Mouse (Mus musculus): Measurements from ENCODE around the gene S100pbp.
A peak's percentile ranks its signal among the peaks of the same experiment; 100 is the strongest.

Gene S100pbp

DNA sequence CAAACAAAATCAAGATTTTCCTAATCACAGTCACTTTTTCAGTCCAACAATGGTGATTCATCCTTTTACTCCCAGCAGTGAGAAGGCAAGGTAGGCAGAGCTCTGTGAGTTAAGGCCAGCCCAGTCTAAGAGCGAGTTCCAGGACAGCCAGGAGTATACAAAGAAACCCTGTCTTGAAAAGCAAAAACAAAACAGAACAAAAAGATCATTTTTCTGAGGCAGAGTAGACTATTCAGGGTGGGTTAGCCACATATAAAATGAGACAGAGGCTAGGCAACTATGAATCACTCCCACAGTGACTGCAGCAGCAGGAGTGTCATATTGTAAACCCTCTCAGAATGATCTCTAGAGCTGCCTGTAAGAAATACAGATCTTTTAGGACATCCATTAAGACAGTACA lies 40.2 kb downstream of the S100pbp start:
- DNase-seq (ENCODE audit: low spot score in 2 of 2): no peak

DNA sequence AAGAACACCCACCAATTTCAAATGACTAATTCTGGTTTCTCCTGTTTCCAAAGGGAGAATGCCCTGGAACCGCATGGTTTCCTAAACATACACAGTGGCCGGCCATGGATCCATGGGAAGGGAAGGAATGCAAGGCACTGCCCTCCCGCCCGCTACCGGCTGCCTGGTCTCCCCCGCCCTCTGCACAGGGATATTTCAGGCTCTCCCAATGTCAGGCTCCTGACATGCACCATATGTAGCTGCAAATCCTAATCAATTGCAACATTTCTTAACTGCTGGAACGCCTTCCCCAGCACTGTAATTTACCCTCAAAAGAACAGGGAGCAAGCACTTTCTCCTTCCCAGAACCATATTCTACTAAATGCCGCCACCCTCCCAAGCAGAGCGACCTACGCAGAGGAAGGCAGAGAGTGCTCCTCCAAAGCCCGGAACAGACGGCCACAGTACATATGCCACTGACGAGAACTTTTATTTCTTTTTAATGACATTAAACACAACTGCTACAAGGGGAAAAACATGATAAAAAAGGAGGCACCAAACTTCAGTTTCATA lies 41.9 kb downstream of the S100pbp start:
- DNase-seq (ENCODE audit: low spot score in 2 of 2): no peak

DNA sequence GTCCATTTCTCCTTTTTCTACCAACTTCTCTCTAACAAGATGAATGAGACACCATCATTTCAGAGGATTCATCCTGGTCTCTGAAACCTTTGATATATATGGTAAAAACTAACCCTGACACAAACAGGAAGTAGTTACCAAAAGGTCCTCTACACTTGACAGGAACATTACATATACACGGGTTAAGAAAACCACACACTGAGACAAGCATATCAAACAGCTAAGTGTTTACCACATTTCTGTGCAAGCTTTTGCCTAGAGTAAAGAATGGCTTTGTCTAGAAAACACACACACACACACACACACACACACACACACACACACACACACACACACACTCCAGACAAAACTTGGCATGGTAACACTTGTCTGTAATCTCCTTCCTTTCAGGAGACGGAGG lies 43.1 kb downstream of the S100pbp start:
- no peak for DNase-seq (ENCODE audit: low spot score in 2 of 2)

DNA sequence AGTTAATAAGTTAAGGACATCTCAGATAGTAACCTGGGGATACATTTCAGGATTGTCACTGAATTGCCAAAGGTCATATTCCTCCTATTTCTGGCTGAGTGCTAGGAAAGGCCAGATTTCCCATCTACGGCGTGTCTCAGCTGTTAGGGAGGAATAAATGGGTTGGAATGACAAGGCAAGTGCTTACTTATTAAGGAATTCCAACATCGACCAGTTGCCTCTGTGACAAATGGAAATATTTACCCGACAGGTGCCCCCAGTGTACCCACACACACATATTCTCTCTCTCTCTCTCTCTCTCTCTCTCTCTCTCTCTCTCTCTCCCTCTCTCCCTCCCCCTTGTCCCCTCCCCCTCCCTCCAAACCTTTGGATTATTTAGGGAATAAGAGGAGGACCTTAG lies 43.6 kb downstream of the S100pbp start:
- no peak for DNase-seq (ENCODE audit: low spot score in 2 of 2)

DNA sequence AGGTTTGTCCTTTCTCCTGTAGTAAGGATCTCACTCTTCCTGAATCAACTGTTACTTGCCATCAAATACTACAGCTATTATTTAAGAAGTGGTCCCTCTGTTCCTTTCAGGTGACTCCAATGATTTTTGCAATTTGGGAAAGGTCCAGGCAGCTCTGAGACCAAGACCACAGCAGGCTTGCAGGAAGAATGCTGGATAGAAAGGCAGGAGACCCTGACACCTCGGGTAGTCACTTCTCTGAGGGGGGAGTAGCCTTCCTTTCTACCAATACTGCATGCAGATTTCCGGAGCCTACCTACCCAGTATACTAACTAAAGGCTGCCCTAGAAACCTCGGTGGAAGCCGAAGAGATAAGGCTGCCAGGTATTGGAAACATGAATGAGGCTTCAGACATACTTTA lies 44.1 kb downstream of the S100pbp start:
- no peak for DNase-seq (ENCODE audit: low spot score in 2 of 2)

DNA sequence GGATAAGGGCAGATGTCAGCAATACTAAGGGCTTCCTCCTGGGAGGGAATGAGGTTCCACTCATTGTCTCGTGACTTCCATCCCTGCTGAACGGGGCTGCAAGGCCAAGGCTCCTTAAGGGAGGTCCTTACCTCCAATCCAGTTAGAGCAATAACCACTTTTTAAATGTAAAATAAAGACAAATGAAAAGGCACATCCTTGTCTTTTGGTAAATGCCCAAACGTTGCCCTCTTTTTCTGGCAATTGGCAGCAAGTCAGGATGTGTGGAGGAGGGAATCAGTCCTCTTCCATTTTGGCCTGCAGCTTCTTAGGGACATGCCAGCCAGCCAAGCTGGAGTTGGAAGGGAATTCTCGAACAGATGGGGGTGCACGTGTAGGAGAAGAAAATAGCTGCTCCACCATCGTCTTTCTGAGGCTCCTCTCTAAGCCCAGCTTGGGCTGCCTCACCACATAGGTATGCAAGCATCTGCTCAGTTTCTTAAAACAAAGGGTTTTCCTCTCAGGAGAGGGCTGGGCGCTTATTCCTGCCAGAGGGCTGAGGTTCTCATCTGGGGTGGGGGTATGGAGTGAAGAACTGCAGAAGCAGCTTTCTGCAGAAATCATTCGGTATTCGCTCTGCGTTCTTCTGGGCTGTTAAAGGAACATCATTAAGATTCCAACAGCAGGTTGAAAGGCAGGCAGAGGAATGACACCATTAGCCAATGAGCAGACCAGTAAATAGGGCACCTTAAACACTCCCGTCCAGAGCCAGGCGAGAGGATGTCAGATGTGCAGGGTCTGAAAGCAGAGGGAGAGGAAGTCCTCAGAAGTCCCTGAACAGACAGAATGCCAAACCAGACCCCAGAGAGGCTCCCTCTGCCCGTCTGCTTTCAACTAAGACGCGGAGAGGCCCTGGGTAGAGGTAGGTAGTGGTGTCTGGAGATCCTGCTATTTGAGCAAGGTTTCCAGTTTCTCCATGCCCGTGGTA lies 44.8 kb downstream of the S100pbp start:
- no peak for DNase-seq (ENCODE audit: low spot score in 2 of 2)

DNA sequence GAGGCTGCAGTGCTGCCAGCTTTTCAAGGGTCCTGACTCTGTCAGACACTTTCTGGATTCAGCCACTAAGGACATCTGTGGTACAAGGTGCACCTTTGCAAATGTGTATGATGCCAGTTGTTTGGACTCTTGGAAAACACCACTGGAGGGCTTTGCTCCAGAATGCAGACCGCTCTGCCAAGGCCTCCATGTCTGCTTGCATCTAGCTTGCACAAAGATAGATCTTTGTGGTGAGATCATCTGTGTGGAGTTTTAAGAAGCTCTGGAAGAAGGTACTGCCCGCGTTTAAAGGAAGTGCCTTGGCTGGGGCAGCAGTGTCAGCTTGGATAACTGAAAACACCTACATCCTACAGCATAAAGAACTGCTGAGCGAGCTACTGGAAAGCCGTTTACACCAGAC lies 46.0 kb downstream of the S100pbp start:
- no peak for DNase-seq (ENCODE audit: low spot score in 2 of 2)

DNA sequence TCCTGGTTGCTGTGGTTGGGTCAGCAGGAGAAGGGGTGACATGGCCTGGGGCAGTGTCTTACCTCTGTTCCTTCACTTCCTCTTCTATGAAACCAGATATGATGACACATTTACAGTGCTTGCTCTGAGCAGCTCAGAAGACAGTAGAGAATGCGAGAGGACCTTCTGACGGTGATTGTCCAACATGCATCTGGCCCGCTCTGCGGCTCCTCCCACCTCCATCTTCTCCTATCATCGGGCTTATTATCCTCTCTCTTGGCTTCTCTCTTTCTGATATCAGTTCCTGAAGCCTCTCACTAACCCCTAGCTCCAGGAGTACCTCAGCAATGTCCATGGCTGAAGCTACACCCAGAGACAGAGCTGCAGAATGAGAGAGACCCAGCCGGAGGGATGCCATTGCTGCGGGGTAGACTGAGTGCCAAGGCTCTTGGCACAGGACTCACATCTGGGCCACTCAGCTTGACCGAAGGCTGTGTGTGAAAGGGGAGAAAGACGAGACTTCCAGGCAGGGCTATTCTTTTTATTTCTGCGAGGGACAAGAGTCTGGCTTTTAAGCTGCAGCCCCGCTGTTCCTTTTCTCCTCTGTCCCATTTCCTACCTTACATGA lies 47.0 kb downstream of the S100pbp start:
- DNase-seq (ENCODE audit: low spot score in 2 of 2): no peak

DNA sequence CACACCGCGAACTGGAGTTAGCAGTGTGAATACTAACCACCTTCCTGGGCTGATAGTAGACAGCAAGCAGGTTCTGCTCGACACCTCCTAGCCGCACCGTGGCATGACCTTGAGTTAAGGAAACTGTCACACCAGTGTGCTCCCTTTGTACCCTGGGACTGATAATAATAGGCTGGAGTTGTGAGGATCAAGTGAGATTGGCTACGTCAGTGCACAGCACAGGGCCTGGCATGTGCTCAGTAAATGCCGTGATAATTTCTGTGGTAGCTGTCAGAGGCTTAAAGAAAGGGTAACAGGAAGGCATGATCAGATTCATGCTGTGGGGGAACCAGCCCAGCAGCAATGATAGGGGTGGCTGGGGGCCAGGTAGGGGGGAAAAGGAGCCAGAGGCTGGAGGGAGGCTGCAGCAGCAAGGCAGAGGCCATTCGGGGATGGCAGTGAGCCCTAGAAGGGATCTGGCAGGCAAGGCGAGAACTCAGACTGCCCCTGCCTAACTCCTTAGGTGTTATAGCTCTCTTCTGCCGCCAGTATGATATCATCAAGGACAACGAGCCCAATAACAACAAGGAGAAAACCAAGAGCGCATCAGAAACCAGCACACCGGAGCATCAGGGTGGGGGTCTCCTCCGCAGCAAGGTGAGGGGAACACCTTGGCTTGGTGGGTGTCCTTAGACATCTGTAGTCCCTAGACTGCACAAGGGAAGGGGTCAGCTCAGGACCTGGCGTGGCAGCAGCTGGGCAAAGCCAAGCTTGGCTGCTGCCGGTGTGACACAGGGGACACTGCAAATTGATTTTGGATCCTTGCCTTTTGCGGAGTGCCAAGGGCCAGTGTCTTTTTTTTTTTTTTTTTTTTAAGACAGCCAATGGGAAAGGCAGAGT lies 47.7 kb downstream of the S100pbp start:
- DNase-seq (ENCODE audit: low spot score in 2 of 2): peak; percentile 64 to 72

DNA sequence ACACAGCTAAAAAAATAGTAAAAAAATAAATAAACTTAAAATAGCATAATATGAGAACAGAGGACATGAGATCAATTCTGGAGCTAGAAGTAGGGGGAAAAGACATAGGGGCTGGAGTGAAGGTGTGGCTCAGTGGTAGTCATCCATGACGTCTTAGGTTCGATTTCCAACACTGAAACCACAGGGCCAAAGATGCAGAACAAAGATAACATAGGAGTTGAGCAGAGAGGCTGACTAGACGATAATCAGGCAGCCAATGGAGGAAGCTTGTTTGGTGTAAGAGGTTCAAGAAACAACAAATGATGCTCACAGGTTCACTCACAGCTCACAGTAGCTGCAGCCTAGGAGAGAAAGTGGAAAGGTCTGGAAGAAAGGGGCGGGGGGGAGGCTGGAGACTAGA lies 48.7 kb downstream of the S100pbp start:
- DNase-seq (ENCODE audit: low spot score in 2 of 2): no peak

DNA sequence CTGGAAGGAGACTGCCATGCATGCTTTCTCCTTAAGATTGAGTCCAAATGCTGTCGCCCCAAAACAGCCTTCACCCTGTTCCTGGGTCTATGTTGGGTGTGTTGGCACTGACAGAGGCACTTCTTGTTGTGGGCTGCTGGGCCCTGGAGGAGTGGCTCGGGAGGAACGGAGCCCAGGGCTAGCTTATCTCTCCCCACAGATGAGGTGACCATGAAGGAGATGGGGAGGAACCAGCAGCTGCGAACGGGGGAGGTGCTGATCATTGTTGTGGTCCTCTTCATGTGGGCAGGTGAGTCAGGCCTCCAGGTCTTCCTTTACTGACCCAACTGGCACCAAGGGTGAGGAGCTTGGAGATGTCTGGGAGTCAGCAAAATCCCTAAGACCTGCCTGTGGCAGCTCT lies 49.9 kb downstream of the S100pbp start:
- DNase-seq (ENCODE audit: low spot score in 2 of 2): no peak

DNA sequence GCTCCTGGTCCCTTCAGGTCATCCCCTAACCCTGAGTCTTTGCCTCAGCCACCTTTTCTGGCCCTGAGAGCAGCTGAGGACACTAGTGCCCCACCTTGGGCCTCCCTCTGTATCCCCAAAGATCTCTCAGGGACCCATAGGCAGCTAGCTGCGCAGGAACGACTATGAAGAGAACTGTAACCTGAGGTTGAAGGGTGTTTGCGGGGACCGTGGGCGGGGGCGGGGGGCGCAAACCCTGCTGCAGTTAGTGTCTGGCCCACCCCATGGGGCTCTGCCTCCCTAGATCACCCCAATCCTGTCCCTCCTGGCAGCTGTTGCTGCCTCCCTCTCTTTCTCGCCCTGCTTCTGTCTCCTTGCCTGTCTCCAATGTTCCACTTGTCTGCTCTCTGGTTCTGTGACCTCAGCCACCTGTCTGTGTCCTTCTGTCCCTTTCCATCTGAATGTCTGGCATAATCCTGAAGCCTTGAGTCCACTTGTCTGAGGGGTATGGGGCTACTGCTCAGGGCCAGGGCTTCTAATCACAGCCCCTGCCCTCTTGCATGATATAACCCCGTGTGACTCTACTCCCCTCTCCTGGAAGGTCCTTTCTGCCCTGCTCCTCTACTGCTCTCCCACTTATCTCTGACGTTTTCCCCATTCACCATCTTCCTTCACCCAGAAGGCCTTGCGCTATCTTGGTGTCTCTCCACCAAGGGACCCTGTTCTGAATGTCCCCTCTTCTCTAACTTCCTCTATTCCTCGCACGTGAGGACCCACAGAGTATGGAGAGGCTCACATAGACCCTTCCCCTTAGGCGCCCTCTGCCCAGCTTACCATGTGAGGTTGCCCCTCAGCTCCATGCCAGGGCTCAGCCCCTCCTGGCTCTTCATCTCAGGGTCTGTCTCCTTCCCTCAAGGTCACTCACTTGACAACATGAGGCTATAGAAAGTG lies 51.9 kb downstream of the S100pbp start:
- DNase-seq (ENCODE audit: low spot score in 2 of 2): no peak

DNA sequence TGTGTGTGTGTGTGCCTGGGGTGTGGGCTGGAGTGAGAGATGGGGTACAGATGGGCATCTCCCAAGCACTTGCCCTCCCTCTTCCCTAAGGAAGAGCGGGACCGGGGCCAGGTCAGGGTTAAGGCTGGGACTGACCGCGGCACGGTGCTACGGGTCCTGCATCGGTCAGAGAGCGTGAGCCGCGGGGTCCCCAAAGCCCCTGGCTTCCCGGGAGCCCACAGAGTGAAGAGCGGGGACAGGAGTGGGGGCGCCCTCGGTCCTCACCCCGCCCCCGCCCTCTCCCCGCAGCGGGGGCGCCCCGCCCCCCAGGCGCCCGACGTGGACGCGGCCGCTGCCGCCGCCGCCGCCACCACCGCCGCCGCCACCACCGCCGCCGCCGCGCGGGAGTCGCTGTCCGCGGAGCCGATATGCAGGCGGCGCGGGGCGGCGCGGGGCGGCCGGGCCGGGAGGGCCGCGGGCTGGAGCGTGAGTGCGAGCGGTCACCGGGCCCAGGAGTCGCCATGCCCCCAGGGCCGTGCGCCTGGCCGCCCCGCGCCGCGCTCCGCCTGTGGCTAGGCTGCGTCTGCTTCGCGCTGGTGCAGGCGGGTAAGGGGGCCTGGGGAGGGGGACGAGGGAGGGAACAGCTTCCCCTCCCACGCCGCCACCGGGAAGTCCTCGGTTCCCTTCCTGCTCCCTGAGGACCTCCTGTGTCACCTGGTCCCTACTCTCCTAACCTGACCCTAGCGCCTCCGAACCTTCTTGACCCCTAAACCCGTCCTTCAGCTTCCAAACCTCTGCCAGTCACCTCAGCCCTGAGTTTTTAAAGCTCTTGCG lies 52.7 kb downstream of the S100pbp start, which contains the start of gene Fndc5:
TSS of gene Fndc5 (plus strand) at position 421 of the 813 bp plus-strand sequence.
- no peak for DNase-seq (ENCODE audit: low spot score in 2 of 2)

DNA sequence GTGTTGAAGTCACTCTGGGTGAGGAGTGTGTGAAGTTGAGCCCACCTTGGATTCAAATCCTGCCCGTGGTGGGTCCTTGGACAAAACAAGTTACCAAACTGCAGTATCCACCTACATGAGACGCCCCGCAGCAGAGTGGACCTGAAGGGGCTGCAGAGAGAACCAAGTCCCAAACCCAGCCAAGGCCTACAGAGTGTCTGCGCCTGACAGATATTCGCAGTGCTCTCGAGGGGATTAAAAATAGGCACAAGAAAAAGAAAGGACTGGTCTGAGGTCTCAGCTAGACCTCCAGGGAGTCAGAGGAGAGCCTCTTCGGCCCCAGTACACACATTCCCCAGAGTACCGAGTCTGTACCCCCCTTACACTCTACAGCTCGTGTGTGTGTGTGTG lies 53.3 kb downstream of the S100pbp start:
- DNase-seq (ENCODE audit: low spot score in 2 of 2): no peak

DNA sequence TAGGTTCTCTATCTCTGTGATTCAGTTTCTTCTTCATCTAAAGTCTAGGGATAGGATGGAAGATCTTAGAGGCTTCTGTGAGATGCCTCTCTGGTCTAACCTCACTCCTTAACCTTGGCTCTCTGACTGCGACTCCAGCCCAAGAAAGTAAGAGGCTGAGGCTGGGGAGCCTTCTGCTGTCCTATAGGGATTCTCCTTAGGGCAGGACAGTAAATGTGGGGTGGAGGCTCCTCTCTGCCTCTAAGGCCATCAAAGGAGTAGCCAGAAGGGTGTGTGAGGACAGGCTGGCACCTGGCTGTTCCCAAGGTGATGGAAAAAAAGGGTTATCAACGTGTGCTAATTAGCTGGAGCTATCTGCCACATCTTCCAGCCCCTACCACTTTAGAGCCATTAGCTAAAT lies 53.9 kb downstream of the S100pbp start:
- no peak for DNase-seq (ENCODE audit: low spot score in 2 of 2)

DNA sequence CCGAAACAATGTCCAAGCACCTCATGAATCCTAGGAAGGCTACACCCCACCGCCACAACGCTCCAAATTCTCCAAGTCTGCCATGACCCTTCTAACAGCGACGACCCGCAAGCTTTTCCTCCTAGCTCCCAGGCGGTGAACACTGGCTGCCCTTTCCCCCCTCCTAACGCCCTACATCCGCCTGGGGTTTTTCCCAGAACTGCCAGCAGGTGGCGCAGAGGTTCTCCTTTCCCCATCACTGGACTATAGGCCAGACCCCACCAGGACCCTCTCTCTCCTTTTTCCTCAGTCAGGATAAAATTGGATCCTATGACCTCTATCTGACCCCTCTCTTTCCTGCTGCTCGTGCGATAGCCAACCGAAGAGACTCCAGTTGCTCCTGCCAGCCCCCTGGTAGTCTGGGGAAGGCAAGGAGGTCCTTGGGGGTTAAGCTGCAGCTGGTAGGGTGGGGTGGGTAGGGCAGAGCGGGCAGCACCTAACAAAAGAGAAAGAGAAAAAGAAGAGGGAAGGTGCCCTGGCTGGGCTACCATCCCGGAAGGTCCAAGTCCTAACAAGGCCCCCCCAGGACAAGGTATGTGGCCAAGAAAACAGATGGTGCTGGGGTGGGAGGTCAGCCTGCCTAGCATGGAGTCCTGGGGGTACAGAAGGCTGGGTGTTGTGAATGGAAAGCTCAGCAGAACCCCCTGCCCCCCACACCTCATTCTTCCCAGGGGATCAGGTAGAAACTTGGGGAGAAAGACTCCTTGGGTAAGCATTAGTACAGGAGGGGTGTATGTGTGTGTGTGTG lies 54.5 kb downstream of the S100pbp start:
- peak in 1 of 2 experiments; percentile 65 for DNase-seq (ENCODE audit: low spot score in 2 of 2)

DNA sequence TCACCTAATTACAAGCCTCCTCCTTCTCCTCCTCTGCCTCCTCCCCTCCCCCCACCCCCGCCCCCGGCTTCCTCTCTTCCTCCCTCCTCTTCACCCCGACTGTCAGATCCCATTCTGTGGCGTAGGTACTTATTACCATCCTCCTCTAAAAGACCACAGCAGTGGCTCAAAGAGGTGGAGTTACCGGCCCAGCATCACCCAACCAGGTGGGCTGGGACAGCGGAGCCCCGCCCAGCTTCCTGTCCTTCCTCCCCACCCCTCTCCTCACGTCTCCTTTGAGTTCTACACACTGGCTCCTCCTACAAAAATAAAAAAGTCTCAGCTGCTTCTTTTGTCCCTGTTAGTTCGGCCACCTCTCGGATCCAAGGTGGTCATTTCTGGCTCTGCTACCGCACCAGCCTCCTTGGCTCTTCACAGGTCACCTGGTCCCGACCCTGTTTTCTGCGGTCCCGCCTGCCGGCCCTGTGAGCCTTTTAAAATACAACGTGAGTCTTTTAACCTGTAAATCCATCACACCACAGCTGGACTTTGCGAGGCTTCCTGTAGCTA lies 58.7 kb downstream of the S100pbp start:
- DNase-seq (ENCODE audit: low spot score in 2 of 2): no peak

DNA sequence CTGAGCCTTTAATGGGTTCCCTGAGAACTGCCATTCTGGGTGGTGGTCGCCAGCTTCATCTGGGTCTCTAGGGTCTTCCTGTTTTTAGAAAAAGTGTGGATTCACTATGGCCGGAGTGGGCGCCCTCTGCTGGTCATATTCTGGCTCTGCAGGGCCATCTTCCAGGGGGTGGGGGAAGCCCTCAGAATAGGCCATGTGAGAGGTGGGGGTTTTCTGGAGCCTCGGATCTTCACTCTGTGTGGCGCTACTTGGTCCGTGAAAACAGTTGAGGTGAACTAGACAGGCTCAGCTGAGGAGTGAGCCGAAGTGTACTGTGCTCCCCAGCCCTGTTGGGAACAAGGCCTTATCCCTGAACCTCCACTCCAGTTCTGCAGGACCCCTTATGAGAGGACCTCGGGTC lies 59.4 kb downstream of the S100pbp start:
- no peak for DNase-seq (ENCODE audit: low spot score in 2 of 2)

DNA sequence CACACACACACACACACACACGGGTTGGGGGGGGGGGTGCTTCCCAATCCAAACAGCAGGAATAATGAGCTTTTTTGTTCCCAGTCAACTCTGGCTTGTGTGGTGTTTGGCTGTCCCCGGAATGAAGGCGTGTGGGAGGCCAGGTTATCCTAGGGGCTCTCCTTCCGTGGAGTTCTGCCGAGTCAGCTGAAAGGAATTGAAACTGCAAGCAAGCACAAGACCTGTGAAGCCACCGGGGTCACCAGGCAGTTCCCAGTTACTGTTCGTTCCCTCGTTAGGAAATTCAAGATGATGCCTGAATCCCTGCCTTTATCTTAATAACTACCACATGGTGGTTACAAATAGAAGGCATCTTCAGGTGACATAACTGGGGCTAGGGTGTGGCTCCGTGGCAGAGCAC lies 60.1 kb downstream of the S100pbp start:
- no peak for DNase-seq (ENCODE audit: low spot score in 2 of 2)

Data from heart, adult 9 months (tissue).